Mouse (Mus musculus): Measurements from ENCODE around the gene Zmym4.

DNA sequence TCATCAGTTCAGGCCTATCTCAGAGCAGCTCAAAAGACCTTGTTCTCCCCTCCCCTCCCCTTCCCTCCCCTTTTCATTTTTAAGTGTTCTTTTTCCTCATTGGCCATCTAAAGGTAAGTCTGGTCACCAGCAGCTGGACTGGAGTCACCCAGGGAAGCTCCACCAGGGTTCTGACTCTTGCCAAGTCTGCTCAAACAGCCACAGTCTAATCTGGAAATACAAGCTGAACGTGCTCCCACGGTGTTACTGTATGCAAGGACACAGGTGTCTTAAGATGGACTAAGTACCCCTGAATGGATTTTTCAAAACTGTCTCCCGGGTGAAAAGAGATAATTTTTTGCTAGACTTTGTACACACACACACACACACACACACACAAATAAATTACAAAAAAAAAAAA is 15.4 kb upstream of the Zmym4 start:
- TF ChIP-seq TAL1 (IDR thresholded peaks at IDR 0.05; ENCODE audit: low read length) (no peak), USF1 (IDR thresholded peaks at IDR 0.05; ENCODE audit: low read depth, low read length) (no peak), CTCF (IDR thresholded peaks at IDR 0.05 in 2 of 3, conservative IDR thresholded peaks at IDR 0.05 in 1 of 3; ENCODE audit: control insufficient read depth in 1 of 3, insufficient read depth in 1 of 3, low read depth in 2 of 3, low read length in 3 of 3, poor library complexity in 1 of 3, severe bottlenecking in 1 of 3) (no peak), POLR2AphosphoS5 (IDR thresholded peaks at IDR 0.05; ENCODE audit: borderline replicate concordance, low read depth, low read length) (no peak), POLR2AphosphoS2 (IDR thresholded peaks at IDR 0.05; ENCODE audit: low read length) (no peak), GATA1 (IDR thresholded peaks at IDR 0.05; ENCODE audit: low read depth, low read length) (no peak), E2F4 (IDR thresholded peaks at IDR 0.05; ENCODE audit: borderline replicate concordance, low read depth, low read length) (no peak), RCOR1 (IDR thresholded peaks at IDR 0.05; ENCODE audit: low read depth, low read length) (no peak), ZC3H11A (IDR thresholded peaks at IDR 0.05; ENCODE audit: low read depth, low read length) (no peak), ZKSCAN1 (IDR thresholded peaks at IDR 0.05; ENCODE audit: low read depth, low read length) (no peak), POLR2A (IDR thresholded peaks at IDR 0.05; ENCODE audit: control insufficient read depth in 1 of 2, insufficient read depth in 1 of 2, low read depth in 1 of 2, low read length in 2 of 2, poor library complexity in 1 of 2) (no peak), NELFE (IDR thresholded peaks at IDR 0.05; ENCODE audit: low read depth, low read length) (no peak)
